Mouse (Mus musculus) liver, embryonic 11.5 days (tissue): ENCODE results near the gene Itgb2. TPM values are rescaled to one million over a fixed set of nuclear protein-coding genes. Genes with fewer than 3 reads are reported as not detected.

Source experiments
- ATAC-seq: fragments of 200-750 bp; cut with Nextera tagmentation; replicated peaks from 2 replicates; pipeline ENCODE4 v1.8.0; 2017; ENCODE audit warnings: moderate number of reproducible peaks, mild to moderate bottlenecking, moderate TSS enrichment, moderate library complexity; ENCODE audit not compliant: low FRiP score
- DNase-seq: peaks from one replicate; pipeline ENCODE4 v3.0.0-alpha.2; 2017; ENCODE audit warnings: low spot score
- H3K27ac ChIP-seq: fragments of 300-500 bp; sonication (generic); 2 replicates; pipeline ENCODE4 v1.5.1; 2014; ENCODE audit warnings: mild to moderate bottlenecking, low read depth, low read length, control low read depth
- H3K27me3 ChIP-seq: fragments of 300-500 bp; sonication (generic); replicated peaks from 2 replicates; pipeline ENCODE4 v1.6.1; 2014; ENCODE audit warnings: low read length, mixed read lengths; ENCODE audit not compliant: control insufficient read depth, insufficient read depth
- H3K36me3 ChIP-seq: fragments of 300-500 bp; sonication (generic); 2 replicates; pipeline ENCODE4 v1.6.1; 2014; ENCODE audit warnings: mild to moderate bottlenecking, low read length, moderate library complexity, mixed read lengths; ENCODE audit not compliant: control insufficient read depth, insufficient read depth
- H3K4me1 ChIP-seq: fragments of 300-500 bp; sonication (generic); replicated peaks from 2 replicates; pipeline ENCODE4 v1.6.1; 2014; ENCODE audit warnings: low read length, mixed read lengths; ENCODE audit not compliant: control insufficient read depth, insufficient read depth
- H3K4me2 ChIP-seq: fragments of 300-500 bp; sonication (generic); 2 replicates; pipeline ENCODE4 v1.6.1; 2014; ENCODE audit warnings: mild to moderate bottlenecking, control low read depth, moderate library complexity
- H3K4me3 ChIP-seq: fragments of 300-500 bp; sonication (generic); 2 replicates; pipeline ENCODE4 v1.5.1; 2014; ENCODE audit warnings: low read depth, low read length, control low read depth
- H3K9ac ChIP-seq: fragments of 300-500 bp; sonication (generic); 2 replicates; pipeline ENCODE4 v1.6.1; 2014; ENCODE audit warnings: low read depth, low read length, control low read depth
- H3K9me3 ChIP-seq: fragments of 300-500 bp; sonication (generic); 2 replicates; pipeline ENCODE4 v1.6.1; 2016; ENCODE audit warnings: low read length, inconsistent platforms, mixed read lengths; ENCODE audit not compliant: control insufficient read depth
- WGBS: fragments of 180-500 bp; shearing (Covaris S2); extraction: QIAGEN DNeasy Blood & Tissue Kit; methylation state at CpG from one replicate; pipeline ENCODE4 v1.1.7; 2014; 5-methylcytosine and 5-hydroxymethylcytosine counted together
- polyA plus RNA-seq: library from polyadenylated mRNA; unstranded; fragments of >200 nt; fragmentation: Nextera tagmentation; extraction: Ambion mirVana; gene quantifications from 2 replicates; pipeline ENCODE4 v1.2.1, GENCODE M21; 2014

The Itgb2 gene
- polyA plus RNA-seq = 18.6 and 19.1 TPM in 2 replicates

DNA sequence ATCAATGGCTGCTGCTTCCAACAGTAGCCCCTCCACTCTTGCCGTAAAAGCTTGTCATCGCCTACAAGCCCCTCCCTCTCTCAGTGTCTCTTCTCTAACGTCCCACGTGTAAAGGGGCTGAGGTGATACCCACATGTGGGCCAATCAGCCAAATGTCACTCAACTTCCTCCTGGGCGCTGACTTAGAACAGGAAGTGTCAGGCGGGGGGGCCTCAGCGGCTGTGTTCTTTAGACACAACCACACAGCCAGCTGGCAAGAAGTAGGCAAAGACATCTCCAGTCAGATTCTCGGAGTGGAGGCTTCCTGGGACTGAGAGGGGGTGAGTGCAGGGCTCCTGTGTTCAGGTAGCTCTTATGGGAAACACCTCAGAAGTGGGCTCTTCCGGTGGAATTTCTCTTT, at the start of gene Itgb2:
Gene Itgb2 (plus strand): TSS at position 113 of the 400 bp plus-strand sequence.
- Histone ChIP-seq H3K9me3 (no peaks in the 10 kb centered on the region), H3K27me3 (no peaks in the 10 kb centered on the region), H3K9ac (peak within 1 kb of the TSS; percentile 64), H3K27ac (peak within 1 kb of the TSS; percentile 78), H3K4me2 (peak within 1 kb of the TSS; percentile 61), H3K4me3 (peak within 1 kb of the TSS; percentile 43), H3K36me3 (no peaks in the 10 kb centered on the region), H3K4me1 (peaks cover 25% of the 10 kb centered on the region)
- no peak for DNase-seq
- ATAC-seq = peak; percentile 40; the same call in 1 of the 2 replicates
- 34% methylated on average over 9 of the region's 9 CpGs for WGBS

DNA sequence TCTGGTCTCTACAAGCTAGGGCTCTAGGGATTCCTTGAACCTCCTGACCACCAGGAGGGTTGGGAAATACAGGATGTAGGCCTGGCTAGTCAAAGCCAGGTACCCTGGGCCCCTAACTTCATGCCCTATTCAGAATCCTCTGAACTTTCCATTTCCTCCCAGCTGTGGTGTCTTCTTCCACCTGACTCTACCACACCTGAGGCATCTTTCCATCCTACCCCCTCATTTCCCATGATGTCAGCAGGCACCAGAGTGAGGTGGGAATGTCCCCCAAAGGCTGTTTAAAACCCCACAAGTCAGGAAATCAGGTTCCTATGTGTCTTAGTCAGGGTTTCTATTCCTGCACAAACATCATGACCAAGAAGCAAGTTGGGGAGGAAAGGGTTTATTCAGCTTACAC, 48.2 kb upstream of the Itgb2 start:
- Histone ChIP-seq H3K4me1 (peaks cover 14% of the 10 kb centered on the region), H3K9me3 (no peaks in the 10 kb centered on the region), H3K27me3 (no peaks in the 10 kb centered on the region), H3K4me2 (no peak overlapping the region), H3K4me3 (no peak overlapping the region), H3K9ac (no peak overlapping the region), H3K27ac (no peak overlapping the region), H3K36me3 (no peaks in the 10 kb centered on the region; the same call in 1 of the 2 replicates)
- ATAC-seq (no peak), DNase-seq (no peak)

DNA sequence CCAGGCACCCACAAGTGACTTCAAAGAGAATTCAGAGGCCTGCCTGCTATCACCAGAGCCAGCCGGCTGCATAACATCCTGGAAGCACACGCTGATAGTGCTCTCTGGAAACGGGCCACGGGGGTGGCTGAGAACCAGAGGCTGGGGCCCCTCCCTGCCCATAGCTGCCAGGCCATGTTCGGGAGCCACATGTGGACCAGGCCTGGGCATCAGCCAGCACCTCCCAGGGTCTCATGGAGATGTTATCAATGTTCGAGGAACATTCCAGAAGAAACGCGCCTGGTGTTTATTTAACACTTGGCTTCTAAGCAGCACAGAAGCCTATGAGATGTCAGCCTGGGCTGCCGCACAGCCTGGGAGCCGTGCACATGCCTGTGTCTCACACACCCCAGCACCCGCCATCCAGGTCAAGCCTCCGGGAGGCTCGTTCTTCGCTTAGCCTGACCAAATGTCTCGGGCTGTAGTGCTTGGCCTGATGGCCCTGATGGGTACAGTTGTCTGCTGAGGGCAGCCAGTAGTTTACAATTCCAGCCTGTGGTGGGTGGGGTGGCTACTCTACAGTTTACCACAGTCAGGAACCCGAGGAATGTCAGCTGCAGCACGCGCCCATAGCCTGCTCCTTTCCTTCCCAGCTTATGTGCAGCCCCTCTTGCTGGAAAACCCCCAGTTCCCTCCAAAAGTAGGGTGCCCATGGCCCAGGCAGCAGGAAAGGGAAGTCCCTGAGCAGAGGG, 45.7 kb upstream of the Itgb2 start:
- no peak for DNase-seq
- H3K4me1 ChIP-seq = peaks cover 12% of the 10 kb centered on the region
- H3K4me3 ChIP-seq = no peak overlapping the region
- H3K9me3 ChIP-seq = no peaks in the 10 kb centered on the region
- ATAC-seq = peak; percentile 70
- H3K4me2 ChIP-seq = no peak overlapping the region
- no peaks in the 10 kb centered on the region for H3K27me3 ChIP-seq
- H3K36me3 ChIP-seq = peaks cover 17% of the 10 kb centered on the region
- peak overlapping the region; percentile 6; the same call in 1 of the 2 replicates for H3K27ac ChIP-seq
- 36% methylated on average over 18 of the region's 18 CpGs for WGBS
- no peak overlapping the region for H3K9ac ChIP-seq

DNA sequence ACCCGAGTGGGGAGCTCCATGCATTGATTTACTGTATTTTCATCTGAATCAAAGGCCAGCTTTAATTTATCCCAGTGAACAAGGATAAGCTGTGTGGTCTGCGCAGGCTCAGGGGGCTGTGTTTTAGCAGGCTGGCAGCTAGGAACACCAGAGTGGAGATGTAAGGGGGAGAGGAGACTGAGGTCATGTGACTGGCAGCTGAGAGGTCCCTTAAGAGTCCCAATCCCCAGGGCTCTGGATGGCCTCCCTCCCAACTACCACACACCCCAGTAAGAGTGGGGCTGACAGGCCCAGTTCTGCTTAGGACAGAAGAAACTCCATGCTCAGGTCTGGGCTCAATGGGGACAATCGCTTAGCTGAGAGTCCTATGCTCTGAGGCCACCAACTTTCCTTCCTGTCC, 44.3 kb upstream of the Itgb2 start:
- Histone ChIP-seq H3K9ac (no peak overlapping the region), H3K4me2 (no peak overlapping the region), H3K27me3 (no peaks in the 10 kb centered on the region), H3K36me3 (peaks cover 26% of the 10 kb centered on the region), H3K4me3 (no peak overlapping the region), H3K27ac (no peak overlapping the region), H3K4me1 (peaks cover 12% of the 10 kb centered on the region), H3K9me3 (no peaks in the 10 kb centered on the region)
- 70% methylated on average over 3 of the region's 3 CpGs for WGBS
- ATAC-seq (no peak), DNase-seq (no peak)

DNA sequence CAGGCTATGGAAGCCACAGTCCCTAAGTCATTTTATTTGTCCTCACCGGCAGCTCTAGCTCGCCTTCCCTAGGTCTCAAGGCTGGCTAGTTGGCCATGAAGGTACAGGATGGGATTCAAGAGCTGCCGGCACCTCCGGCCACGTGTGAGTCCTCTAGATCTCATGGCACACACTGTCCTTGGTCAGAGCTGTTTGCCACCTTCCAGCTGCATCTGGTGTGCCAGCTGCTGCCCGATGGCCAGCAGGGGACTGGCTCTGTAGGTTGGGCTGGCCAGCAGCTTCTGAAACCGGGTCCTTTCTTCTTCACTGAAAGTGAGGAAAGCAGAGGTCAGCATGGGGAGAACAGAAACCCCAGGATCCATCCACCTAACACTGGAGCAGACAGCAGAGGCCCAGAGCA, 41.9 kb upstream of the Itgb2 start:
- ATAC-seq (no peak), DNase-seq (no peak)
- Histone ChIP-seq H3K27ac (no peak overlapping the region), H3K9me3 (no peaks in the 10 kb centered on the region), H3K4me2 (no peak overlapping the region), H3K9ac (no peak overlapping the region), H3K27me3 (no peaks in the 10 kb centered on the region), H3K4me1 (peaks cover 12% of the 10 kb centered on the region), H3K36me3 (peaks cover 35% of the 10 kb centered on the region), H3K4me3 (no peak overlapping the region)
- 91% methylated on average over 7 of the region's 7 CpGs for WGBS

DNA sequence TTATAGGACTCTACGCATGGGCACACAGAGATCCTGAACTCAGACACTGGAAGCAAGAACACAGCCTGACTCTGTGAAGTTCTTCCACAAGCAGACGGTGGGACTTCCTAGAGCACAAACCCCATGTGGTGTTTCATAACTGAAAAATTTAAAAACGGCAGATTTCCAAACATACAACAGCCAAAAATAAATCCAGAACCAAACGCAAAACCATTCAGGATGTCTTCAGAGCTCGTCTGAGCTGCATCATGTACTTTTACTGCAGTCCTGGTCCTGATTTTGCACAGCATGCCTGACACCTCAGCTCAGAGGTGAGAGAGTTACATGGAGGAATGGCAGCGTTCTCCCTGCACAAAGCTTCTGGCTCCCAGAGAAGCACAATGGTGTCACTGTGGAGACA, 38.5 kb upstream of the Itgb2 start:
- 91% methylated on average over 6 of the region's 6 CpGs for WGBS
- H3K4me3 ChIP-seq = no peak overlapping the region
- DNase-seq (no peak), ATAC-seq (no peak)
- H3K4me2 ChIP-seq = no peak overlapping the region
- H3K9ac ChIP-seq = no peak overlapping the region
- H3K36me3 ChIP-seq = peaks cover 54% of the 10 kb centered on the region
- no peaks in the 10 kb centered on the region for H3K27me3 ChIP-seq
- H3K9me3 ChIP-seq = no peaks in the 10 kb centered on the region
- H3K27ac ChIP-seq = no peak overlapping the region
- H3K4me1 ChIP-seq = no peaks in the 10 kb centered on the region

DNA sequence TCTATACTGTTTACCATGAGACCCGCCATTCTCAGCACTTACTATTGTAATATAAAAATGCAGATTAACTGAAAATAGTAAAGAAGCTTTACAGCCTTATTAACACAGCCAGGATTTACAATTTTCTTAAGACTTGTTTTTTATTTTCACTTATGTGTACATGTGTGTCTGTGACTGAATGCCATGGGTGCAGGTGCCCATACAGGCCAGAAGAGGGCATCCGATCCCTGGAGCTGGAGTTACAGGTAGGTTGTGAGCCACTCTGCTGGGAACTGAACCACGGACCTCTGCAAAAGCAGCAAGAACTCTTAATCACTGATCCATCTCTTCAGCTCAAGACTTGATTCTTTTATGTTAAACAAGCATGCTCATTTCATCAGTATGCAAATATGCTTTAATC, 37.2 kb upstream of the Itgb2 start:
- DNase-seq = no peak
- no peak overlapping the region for H3K4me2 ChIP-seq
- ATAC-seq = no peak
- no peaks in the 10 kb centered on the region for H3K4me1 ChIP-seq
- peaks cover 48% of the 10 kb centered on the region for H3K36me3 ChIP-seq
- no peak overlapping the region for H3K9ac ChIP-seq
- H3K9me3 ChIP-seq = no peaks in the 10 kb centered on the region
- no peaks in the 10 kb centered on the region for H3K27me3 ChIP-seq
- H3K4me3 ChIP-seq = no peak overlapping the region
- 96% methylated on average over 3 of the region's 3 CpGs for WGBS
- H3K27ac ChIP-seq = no peak overlapping the region

DNA sequence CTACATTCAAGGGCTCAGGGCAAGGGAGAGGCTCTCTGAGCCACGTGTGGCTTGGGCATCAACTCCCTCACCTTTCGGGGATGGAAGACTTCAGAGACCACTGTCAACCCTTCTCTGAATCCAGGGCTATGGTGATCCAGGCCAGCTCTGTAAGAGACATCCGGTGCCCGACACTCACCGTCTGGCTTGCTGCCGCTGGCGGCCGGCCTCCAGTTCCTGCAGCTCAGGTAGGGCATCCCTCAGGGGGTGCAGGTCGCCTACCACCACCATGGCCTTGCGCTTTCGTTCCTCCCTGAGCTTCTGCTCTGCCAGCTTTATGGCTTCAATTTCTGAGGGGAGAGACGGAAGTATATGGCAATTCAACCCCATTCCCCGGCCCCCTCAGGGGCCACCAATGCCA, 32.9 kb upstream of the Itgb2 start:
- no peak overlapping the region for H3K9ac ChIP-seq
- H3K27me3 ChIP-seq = no peaks in the 10 kb centered on the region
- peaks cover 10% of the 10 kb centered on the region for H3K4me1 ChIP-seq
- peaks cover 29% of the 10 kb centered on the region for H3K36me3 ChIP-seq
- no peak overlapping the region for H3K27ac ChIP-seq
- WGBS = 92% methylated on average over 13 of the region's 13 CpGs
- no peak overlapping the region for H3K4me3 ChIP-seq
- DNase-seq (no peak), ATAC-seq (no peak)
- no peaks in the 10 kb centered on the region for H3K9me3 ChIP-seq
- no peak overlapping the region for H3K4me2 ChIP-seq

DNA sequence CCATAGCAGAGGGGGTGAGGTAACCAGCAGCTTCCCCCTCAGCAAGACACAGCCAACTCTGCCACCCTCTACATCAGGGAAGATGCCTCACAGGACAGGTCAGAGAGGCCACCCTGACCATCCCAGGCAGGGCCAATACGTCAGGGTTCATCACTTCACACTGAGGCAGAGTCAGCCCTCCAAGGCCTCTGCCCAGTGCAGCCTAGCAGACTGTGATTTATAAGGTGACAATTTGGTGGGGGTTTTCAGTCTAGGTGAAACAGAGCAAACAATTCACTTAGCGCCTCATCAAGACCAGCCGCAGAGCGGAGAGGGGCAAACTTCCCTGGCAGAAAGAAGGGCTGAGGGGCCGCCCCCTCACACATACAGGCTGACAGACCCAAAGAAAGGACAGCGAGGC, 31.8 kb upstream of the Itgb2 start:
- ATAC-seq (0 out of 2 replicates have a peak, but pooled peaks have one; percentile 7), DNase-seq (no peak)
- WGBS = 73% methylated on average over 6 of the region's 6 CpGs
- Histone ChIP-seq H3K27me3 (no peaks in the 10 kb centered on the region), H3K36me3 (peaks cover 23% of the 10 kb centered on the region), H3K9me3 (no peaks in the 10 kb centered on the region), H3K4me2 (no peak overlapping the region), H3K9ac (no peak overlapping the region), H3K4me3 (no peak overlapping the region), H3K4me1 (peaks cover 10% of the 10 kb centered on the region), H3K27ac (no peak overlapping the region)
